Mouse (Mus musculus): Measurements from ENCODE around the gene Khnyn. TPM values are rescaled to one million over a fixed set of nuclear protein-coding genes. Genes with fewer than 3 reads are reported as not detected.

Gene Khnyn
- 22.7 and 25.3 TPM in 2 replicates for polyA plus RNA-seq (2016; fragmentation: Nextera tagmentation; extraction: Ambion mirVana)

DNA sequence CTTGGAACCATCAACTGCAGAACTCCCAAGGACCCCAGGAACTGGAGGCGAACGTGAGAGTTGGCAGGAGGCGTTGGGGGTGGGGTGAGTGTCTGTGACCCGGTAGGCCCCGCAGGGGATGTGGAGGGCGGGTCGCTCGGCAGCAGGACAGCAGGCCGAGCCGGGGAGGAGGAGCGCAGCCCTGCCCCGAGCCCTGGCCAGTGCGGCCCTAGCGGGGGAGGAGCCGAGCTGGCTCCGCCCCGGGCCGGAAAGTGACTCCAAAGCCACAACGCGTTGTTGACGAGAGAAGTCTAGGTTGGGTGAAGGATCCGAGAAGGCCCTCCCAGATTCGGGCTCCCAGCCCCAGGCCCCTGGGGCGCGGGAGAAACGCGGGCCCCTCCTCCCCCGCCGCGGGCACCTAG is at the start of gene Khnyn:
Gene Khnyn (plus strand): TSS at position 235 of the 401 bp plus-strand sequence.
- Histone ChIP-seq H3K9me3 (no peaks in the 10 kb centered on the region), H3K27ac (peak within 1 kb of the TSS; percentile 94), H3K4me1 (peaks cover 44% of the 10 kb centered on the region), H3K36me3 (replicated peaks) (peaks cover 38% of the 10 kb centered on the region), H3K27me3 (ENCODE audit: poor library complexity, severe bottlenecking) (0 out of 2 replicates have a peak, but pooled peaks cover 8% of the 10 kb centered on the region), H3K4me3 (peak within 1 kb of the TSS; percentile 80)
- DNase-seq (ENCODE audit: extremely low spot score, low spot score), result peak; percentile 87
- WGBS, result under 1% methylated on average over 30 of the region's 30 CpGs

DNA sequence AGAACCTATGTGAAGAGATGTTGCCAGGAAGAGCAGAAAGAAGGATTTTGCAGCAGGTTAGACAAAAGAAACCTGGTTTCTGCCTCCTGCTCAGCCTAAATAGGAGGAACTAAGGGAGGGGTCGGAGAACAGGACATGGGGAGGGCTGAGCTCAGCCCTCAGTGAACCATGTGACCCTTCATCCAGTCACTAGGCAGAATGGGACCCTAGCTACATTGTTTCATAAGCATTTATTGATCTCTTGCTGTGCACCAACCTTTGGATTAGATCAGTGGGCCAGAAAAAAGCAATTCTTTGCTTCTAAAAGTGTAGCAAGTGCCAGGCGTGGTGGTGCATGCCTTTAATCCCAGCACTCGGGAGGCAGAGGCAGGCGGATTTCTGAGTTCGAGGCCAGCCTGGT is 46.4 kb upstream of the Khnyn start:
- Histone ChIP-seq H3K9me3 (no peaks in the 10 kb centered on the region), H3K4me3 (no peak overlapping the region), H3K36me3 (replicated peaks) (peaks cover 8% of the 10 kb centered on the region; the same call in 1 of the 2 replicates), H3K27me3 (ENCODE audit: poor library complexity, severe bottlenecking) (no peaks in the 10 kb centered on the region), H3K27ac (no peak overlapping the region), H3K4me1 (peaks cover 38% of the 10 kb centered on the region)
- WGBS, result 86% methylated on average over 5 of the region's 5 CpGs
- no peak for DNase-seq (ENCODE audit: extremely low spot score, low spot score)

DNA sequence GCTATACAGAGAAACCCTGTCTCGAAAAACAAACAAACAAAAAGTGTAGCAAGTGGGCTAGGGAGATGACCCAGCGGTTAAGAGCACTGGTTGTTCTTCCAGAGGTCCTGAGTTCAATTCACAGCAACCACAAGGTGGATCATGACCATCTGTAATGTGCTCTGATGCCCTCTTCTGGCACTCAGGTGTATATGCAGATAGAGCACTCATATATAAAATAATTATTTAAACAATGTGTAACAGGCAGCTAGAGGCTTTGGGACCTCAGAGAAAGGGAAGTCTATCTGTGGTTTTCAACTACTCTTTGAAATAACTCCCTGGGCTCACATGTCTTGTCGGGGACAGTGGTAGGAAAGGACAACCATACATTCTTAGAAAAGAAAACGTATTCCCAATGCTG is 46.0 kb upstream of the Khnyn start:
- Histone ChIP-seq H3K4me3 (no peak overlapping the region), H3K27ac (no peak overlapping the region), H3K27me3 (ENCODE audit: poor library complexity, severe bottlenecking) (no peaks in the 10 kb centered on the region), H3K9me3 (no peaks in the 10 kb centered on the region), H3K4me1 (peaks cover 38% of the 10 kb centered on the region), H3K36me3 (replicated peaks) (peaks cover 5% of the 10 kb centered on the region; the same call in 1 of the 2 replicates)
- no peak for DNase-seq (ENCODE audit: extremely low spot score, low spot score)
- WGBS, result 90% methylated on average over 4 of the region's 4 CpGs

DNA sequence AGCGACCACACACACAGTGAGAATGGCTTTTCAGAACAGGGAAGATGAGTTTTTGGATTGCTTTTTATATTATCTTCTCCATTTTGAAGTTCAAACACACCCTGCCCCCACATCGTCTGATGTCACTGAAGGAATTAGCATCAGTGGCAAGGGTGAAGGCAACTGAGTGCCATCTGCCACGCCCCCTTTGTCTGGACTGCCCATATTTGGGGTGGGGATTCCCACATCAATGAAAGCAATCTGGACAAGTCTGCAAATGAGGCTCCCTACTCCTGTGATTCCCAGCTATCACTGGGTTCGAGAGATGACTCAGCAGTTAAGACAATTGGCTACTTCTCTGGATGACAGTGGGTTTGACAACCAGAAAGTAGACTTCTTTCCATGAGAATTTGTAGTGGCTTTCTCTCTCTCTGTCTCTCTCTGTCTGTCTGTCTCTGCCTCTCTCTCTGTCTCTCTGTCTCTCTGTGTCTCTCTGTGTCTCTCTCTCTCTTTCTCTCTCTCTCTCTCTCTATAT is 43.8 kb upstream of the Khnyn start:
- no peak for DNase-seq (ENCODE audit: extremely low spot score, low spot score)
- no peak overlapping the region for H3K27ac ChIP-seq
- H3K4me3 ChIP-seq, result no peak overlapping the region
- 80% methylated on average over 4 of the region's 4 CpGs for WGBS
- peaks cover 23% of the 10 kb centered on the region for H3K4me1 ChIP-seq
- no peaks in the 10 kb centered on the region for H3K9me3 ChIP-seq
- H3K36me3 ChIP-seq (replicated peaks), result no peaks in the 10 kb centered on the region
- H3K27me3 ChIP-seq (ENCODE audit: poor library complexity, severe bottlenecking), result no peaks in the 10 kb centered on the region

DNA sequence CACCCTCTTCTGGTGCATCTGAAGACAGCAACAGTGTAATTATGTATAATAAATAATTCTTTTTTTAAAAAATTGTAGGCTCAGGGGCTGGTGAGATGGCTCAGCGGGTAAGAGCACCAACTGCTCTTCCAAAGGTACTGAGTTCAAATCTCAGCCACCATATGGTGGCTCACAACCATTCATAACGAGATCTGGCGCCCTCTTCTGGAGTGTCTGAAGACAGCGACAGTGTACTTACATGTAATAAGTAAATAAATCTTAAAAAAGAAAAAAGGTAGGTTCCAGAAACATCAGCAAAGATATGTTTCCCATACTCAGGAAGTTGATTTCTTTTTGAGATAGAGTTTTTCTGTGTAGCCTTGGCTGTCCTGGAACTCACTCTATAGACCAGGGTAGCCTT is 42.0 kb upstream of the Khnyn start:
- WGBS, result 80% methylated on average over 4 of the region's 4 CpGs
- Histone ChIP-seq H3K9me3 (no peaks in the 10 kb centered on the region), H3K4me1 (peaks cover 19% of the 10 kb centered on the region), H3K36me3 (replicated peaks) (no peaks in the 10 kb centered on the region), H3K4me3 (no peak overlapping the region), H3K27me3 (ENCODE audit: poor library complexity, severe bottlenecking) (no peaks in the 10 kb centered on the region), H3K27ac (no peak overlapping the region)
- DNase-seq (ENCODE audit: extremely low spot score, low spot score), result no peak

DNA sequence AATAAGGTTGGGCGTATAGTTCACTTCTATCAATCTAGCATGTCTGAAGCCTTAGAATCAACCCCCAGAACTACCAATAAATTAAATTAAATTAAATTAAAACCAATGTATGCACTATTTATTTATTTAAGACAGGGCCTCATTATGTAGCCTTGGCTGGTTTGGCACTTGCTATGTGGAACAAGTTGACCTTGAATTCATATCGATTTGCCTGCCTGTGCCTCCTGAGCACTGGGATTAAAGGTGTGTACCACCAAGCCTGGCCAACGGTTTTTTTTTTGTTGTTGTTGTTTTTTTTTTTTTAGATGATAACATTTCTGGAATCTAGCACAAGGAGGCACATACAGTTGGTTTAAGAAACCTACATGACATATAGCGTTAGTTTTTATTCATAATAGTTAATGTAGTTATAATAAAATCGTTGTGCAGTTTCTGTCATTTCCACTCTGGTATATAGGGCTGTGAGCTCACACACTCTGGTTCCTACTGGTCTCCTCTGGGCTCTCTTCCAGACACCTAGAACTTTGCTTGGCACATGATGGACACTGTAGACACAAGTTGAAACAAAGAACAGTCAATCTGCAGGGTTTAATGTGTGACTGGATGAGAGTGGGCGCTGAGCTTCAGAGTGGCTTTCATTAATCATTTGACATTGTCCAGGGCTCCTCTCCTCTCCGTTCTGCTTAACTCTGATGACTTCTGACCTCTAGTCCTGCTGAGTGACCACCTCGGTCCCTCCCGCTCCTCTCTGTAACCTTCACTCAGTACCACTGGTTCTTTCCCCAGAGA is 39.0 kb upstream of the Khnyn start:
- Histone ChIP-seq H3K27ac (no peak overlapping the region), H3K4me3 (no peak overlapping the region), H3K4me1 (peaks cover 3% of the 10 kb centered on the region; the same call in 1 of the 2 replicates), H3K36me3 (replicated peaks) (no peaks in the 10 kb centered on the region), H3K9me3 (no peaks in the 10 kb centered on the region), H3K27me3 (ENCODE audit: poor library complexity, severe bottlenecking) (no peaks in the 10 kb centered on the region)
- no peak for DNase-seq (ENCODE audit: extremely low spot score, low spot score)
- WGBS, result 86% methylated on average over 9 of the region's 9 CpGs

DNA sequence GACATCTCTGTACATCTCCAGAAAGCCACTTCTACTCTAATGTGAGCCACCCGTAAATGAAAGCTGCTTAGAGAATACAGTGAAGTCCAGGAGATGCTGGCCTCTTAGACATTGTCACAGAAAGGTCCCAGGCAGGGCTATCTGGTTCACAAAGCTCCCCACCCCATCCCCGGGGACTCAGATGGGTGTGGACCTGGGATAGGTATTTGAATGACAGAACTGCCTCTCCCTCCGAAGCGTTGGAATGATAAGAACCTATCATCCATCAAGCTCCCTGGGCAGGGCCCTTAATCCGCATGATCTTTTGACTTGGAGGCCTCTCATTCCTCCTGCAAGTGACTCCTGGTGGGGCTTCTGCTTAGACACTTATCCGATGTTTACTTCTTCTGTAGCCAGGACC is 33.9 kb upstream of the Khnyn start:
- Histone ChIP-seq H3K9me3 (no peaks in the 10 kb centered on the region), H3K4me3 (no peak overlapping the region), H3K27me3 (ENCODE audit: poor library complexity, severe bottlenecking) (no peaks in the 10 kb centered on the region), H3K27ac (no peak overlapping the region), H3K4me1 (peaks cover 46% of the 10 kb centered on the region), H3K36me3 (replicated peaks) (no peaks in the 10 kb centered on the region)
- no peak for DNase-seq (ENCODE audit: extremely low spot score, low spot score)
- WGBS, result 69% methylated on average over 6 of the region's 6 CpGs

DNA sequence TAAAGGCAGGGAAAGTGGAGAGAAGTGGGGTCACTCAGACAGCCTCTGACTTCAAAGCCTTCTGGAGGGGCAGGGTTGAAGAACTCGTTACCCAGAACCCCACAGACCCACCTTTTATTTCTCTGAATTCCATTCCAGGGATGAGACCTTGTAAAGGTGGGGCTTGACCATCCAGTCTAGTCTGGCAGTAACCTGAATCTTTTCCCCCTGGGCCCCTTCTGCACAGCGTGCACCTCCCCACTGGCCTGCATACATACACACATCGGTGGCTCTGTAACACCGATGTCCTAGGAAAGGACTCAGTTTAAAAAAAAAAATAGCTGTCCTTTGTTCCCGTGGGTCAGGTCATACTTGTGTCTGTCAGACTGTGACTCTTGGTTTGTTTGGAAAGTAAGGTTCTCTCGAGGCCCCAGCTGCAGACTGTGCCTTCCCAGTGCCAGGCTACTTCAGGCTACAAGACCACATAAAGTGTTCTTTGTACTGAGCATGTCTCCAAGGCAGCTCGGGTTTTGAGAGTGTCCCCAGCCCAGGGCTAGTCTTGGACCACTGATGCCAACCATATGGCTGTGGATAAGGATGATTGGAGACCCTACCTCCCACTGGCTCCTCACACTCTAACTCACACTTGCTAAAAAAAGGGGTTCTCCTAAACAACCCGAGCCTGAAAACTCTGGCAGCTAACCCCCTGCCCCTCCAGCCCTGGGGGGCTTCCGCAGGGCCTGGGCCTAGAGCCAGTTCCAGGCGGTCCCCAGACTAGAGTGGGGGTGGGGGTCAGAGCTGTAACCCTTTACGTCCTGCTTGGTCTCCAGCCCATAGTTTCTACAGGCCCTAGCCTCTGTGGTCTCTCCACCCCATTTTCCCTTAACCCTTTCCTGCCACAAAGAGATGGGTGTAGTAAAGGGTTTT is 31.8 kb upstream of the Khnyn start:
- WGBS, result 3% methylated on average over 11 of the region's 11 CpGs
- Histone ChIP-seq H3K27ac (peak overlapping the region; percentile 93), H3K27me3 (ENCODE audit: poor library complexity, severe bottlenecking) (no peaks in the 10 kb centered on the region), H3K4me1 (peaks cover 64% of the 10 kb centered on the region), H3K4me3 (peak overlapping the region; percentile 70), H3K9me3 (no peaks in the 10 kb centered on the region), H3K36me3 (replicated peaks) (peaks cover 11% of the 10 kb centered on the region)
- peak; percentile 70 for DNase-seq (ENCODE audit: extremely low spot score, low spot score)

DNA sequence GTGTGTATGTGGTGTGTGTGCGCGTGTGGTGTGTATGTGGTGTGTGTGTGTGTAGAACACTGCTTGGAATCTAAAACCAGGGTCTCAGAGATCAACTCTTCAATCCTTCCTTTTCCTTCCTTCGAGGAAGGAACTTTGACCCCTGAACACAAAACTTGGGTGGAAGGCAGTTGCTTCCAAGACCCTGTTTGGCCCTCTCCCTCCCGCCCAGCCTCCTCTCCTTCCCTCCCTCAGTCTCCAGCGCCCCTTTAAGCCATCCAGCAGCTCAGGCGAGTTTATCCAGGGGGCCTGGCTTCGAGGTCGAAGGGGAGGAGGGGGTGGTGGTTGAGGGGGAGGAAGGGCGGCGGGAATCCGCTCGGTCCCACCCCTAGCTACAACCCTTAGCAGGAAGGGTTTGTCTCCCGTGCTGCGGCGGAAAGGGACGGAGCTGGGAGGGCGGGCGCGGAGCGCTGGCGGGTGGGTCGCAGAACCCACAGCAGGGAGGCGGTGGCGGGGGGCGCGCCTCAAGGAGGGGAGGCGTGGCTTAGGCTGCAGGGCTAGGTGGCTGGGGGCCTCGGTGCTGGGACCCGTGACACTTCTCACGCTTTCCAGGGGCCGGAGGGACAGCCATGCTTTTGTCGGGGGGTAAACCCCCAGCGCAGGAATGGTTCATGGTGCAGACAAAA is 31.0 kb upstream of the Khnyn start, which contains the start of gene Nynrin:
Gene Nynrin (plus strand): TSS at position 390 of the 665 bp plus-strand sequence.
- Histone ChIP-seq H3K27ac (peak within 1 kb of the TSS; percentile 93), H3K4me1 (peaks cover 67% of the 10 kb centered on the region), H3K4me3 (peak within 1 kb of the TSS; percentile 70), H3K9me3 (no peaks in the 10 kb centered on the region), H3K36me3 (replicated peaks) (peaks cover 16% of the 10 kb centered on the region), H3K27me3 (ENCODE audit: poor library complexity, severe bottlenecking) (no peaks in the 10 kb centered on the region)
- 1% methylated on average over 32 of the region's 33 CpGs for WGBS
- DNase-seq (ENCODE audit: extremely low spot score, low spot score), result peak; percentile 84

DNA sequence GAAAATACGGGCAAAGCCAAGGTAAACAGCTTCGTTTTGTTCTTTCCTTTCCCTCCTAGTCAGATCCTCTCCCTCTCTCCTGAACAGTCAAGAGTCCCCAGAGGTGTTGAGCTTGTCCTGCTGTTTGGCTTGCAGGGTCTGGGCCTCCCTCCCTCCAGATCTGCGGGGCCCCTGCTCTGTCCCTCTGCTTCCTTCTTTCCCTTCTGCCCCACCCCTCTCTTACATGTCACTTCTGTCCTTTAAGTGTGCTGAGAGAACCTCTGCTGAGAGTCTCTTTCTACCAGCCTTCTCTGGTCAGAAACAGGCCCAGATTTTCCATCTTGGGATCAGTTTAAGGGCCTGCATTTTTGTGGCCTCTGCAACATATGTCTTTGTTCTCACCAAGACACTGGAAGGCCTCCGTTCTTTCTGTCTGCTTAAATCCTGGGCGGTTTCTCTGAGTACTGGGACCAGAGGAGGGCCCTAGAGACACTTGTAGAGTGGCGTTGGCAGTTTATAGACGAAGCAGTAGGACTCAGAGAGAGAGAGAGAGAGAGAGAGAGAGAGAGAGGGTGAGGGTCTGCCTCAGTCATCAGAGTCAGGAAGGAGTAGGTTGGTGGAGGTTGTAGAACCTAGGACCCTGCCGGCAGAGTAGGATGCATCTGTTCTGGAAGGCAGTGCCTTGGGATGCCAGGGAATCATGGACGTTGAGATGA is 30.2 kb upstream of the Khnyn start:
- Histone ChIP-seq H3K4me3 (peak overlapping the region; percentile 70), H3K27ac (peak overlapping the region; percentile 93), H3K36me3 (replicated peaks) (peaks cover 23% of the 10 kb centered on the region), H3K9me3 (no peaks in the 10 kb centered on the region), H3K27me3 (ENCODE audit: poor library complexity, severe bottlenecking) (no peaks in the 10 kb centered on the region), H3K4me1 (peaks cover 67% of the 10 kb centered on the region)
- DNase-seq (ENCODE audit: extremely low spot score, low spot score), result no peak
- WGBS, result under 1% methylated on average over 9 of the region's 9 CpGs

DNA sequence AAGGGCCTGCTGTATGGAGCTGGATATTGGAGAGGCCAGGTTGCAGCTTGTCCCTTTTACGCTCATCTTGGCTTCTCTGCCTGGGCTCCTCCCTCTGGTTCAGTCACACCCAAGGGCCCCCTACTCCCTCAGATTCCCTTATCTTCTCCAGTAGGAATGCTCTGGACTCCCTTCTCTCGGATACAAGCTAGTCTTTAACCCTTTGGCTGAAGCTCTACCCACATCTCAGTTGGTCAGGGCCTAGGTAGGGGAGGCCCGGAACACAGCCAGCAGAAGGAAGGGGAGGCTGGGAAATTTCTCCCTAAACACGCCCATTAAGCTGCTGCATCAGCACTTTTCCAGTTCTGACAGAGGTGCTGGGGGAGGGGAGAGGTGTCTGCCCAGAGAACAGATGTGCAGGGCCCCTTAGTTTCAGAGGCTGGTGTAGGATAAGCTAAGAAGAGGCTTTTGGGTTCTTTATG is 29.6 kb upstream of the Khnyn start:
- Histone ChIP-seq H3K27me3 (ENCODE audit: poor library complexity, severe bottlenecking) (no peaks in the 10 kb centered on the region), H3K27ac (peak overlapping the region; percentile 93), H3K4me3 (peak overlapping the region; percentile 70), H3K4me1 (peaks cover 67% of the 10 kb centered on the region), H3K36me3 (replicated peaks) (peaks cover 24% of the 10 kb centered on the region), H3K9me3 (no peaks in the 10 kb centered on the region)
- 0% methylated on average over 4 of the region's 4 CpGs for WGBS
- peak; percentile 53 for DNase-seq (ENCODE audit: extremely low spot score, low spot score)

DNA sequence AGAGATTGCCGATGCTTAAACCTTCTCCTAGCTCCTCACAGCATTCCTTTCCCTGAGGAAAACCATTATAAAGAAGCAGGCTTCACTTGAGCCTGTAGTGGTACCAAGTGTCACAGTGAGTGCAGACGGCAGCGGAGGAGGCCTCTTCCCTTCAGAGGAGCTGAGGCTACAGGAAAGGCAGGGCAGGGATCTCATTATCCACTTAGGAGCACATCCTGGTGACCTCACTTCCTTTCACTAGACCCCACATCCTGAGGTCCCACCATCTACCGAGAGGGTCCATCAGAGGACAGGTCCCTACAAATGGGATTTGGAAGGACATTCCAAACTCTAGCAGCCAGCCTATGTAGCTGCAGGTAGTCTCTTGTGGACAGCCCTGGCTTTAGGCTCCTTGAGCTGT is 27.2 kb upstream of the Khnyn start:
- Histone ChIP-seq H3K4me3 (peak overlapping the region; percentile 18), H3K36me3 (replicated peaks) (peaks cover 34% of the 10 kb centered on the region), H3K9me3 (no peaks in the 10 kb centered on the region), H3K27ac (peak overlapping the region; percentile 35), H3K4me1 (peaks cover 71% of the 10 kb centered on the region), H3K27me3 (ENCODE audit: poor library complexity, severe bottlenecking) (no peaks in the 10 kb centered on the region)
- no peak for DNase-seq (ENCODE audit: extremely low spot score, low spot score)
- WGBS, result 69% methylated on average over 4 of the region's 4 CpGs
